Mouse (Mus musculus) thymus, adult 2 months (tissue): ENCODE data around the gene Keap1. TPM values are rescaled to one million over a fixed set of nuclear protein-coding genes. Genes with fewer than 3 reads are reported as not detected.

ENCODE experiments used
- DNase-seq: peaks from one replicate; pipeline ENCODE4 v3.0.0; 2021
- H3K27ac ChIP-seq: fragments of 200-500 bp; 2 replicates; pipeline ENCODE4 v1.5.1; 2012; ENCODE audit warnings: low read length, control low read depth; ENCODE audit not compliant: control insufficient read depth, insufficient read depth
- H3K27me3 ChIP-seq: fragments of 200-500 bp; 2 replicates; pipeline ENCODE4 v1.6.1; 2012; ENCODE audit warnings: mild to moderate bottlenecking, low read length, moderate library complexity, mixed read lengths; ENCODE audit not compliant: control insufficient read depth, insufficient read depth
- H3K36me3 ChIP-seq: fragments of 200-500 bp; 2 replicates; pipeline ENCODE4 v1.6.1; 2012; ENCODE audit warnings: mild to moderate bottlenecking, low read length, moderate library complexity; ENCODE audit not compliant: control insufficient read depth, insufficient read depth
- H3K4me1 ChIP-seq: fragments of 200-500 bp; replicated peaks from 2 replicates; pipeline ENCODE4 v1.6.1; 2012; ENCODE audit warnings: low read length; ENCODE audit not compliant: control insufficient read depth, insufficient read depth
- H3K4me3 ChIP-seq: fragments of 200-500 bp; 2 replicates; pipeline ENCODE4 v1.5.1; 2012; ENCODE audit warnings: mild to moderate bottlenecking, low read length, control low read depth, moderate library complexity; ENCODE audit not compliant: control insufficient read depth, insufficient read depth
- CTCF ChIP-seq: fragments of 200-500 bp; IDR thresholded peaks from 2 replicates; pipeline ENCODE4 v1.5.1; 2012; ENCODE audit warnings: mild to moderate bottlenecking, control low read depth, low read length, moderate library complexity, borderline replicate concordance; ENCODE audit not compliant: control insufficient read depth, poor library complexity, insufficient read depth; ENCODE audit errors: extremely low read depth
- POLR2A ChIP-seq: fragments of 200-500 bp; IDR thresholded peaks from 2 replicates; pipeline ENCODE4 v1.6.1; 2012; ENCODE audit warnings: mild to moderate bottlenecking, low read length, control low read depth, moderate library complexity; ENCODE audit not compliant: control insufficient read depth, poor library complexity, insufficient read depth; ENCODE audit errors: extremely low read depth
- WGBS: fragments of 180-500 bp; shearing (Covaris S2); methylation state at CpG from one replicate; pipeline ENCODE4 v1.1.7; 2018; 5-methylcytosine and 5-hydroxymethylcytosine counted together
- polyA plus RNA-seq: library from polyadenylated mRNA; depleted of rRNA; stranded (reverse); fragments of >200 nt; gene quantifications from 2 replicates; pipeline ENCODE4 v1.2.3, GENCODE M21; 2012

Keap1 gene
- polyA plus RNA-seq, 1 experiment, result 115 TPM

- Histone ChIP-seq H3K36me3 (peaks cover 69% of the 10 kb centered on the region), H3K4me3 (no peak overlapping the region), H3K27ac (no peak overlapping the region), H3K27me3 (no peaks in the 10 kb centered on the region), H3K4me1 (no peaks in the 10 kb centered on the region)
- no peak for DNase-seq
- WGBS, result 98% methylated on average over 5 of the region's 5 CpGs
- TF ChIP-seq CTCF (no peak), POLR2A (no peak)
Measured at GRCm38 (mm10) chr9:21277776-21278175, 38.6 kb upstream of the Keap1 start.

- peaks cover 71% of the 10 kb centered on the region for H3K36me3 ChIP-seq
- no peak for DNase-seq
- TF ChIP-seq CTCF, result no peak
- no peak for TF ChIP-seq POLR2A
- WGBS, result 92% methylated on average over 8 of the region's 8 CpGs
- H3K4me1 ChIP-seq, result no peaks in the 10 kb centered on the region
- no peak overlapping the region for H3K27ac ChIP-seq
- H3K27me3 ChIP-seq, result no peaks in the 10 kb centered on the region
- no peak overlapping the region for H3K4me3 ChIP-seq
Measured at GRCm38 (mm10) chr9:21276307-21276706, 37.1 kb upstream of the Keap1 start.

GRCm38 (mm10) chr9:21275727-21276126 lies 36.6 kb upstream of the Keap1 start:
- no peak overlapping the region for H3K4me3 ChIP-seq
- H3K4me1 ChIP-seq, result no peaks in the 10 kb centered on the region
- TF ChIP-seq POLR2A, result no peak
- no peak for TF ChIP-seq CTCF
- 93% methylated on average over 12 of the region's 12 CpGs for WGBS
- no peak overlapping the region for H3K27ac ChIP-seq
- H3K27me3 ChIP-seq, result no peaks in the 10 kb centered on the region
- H3K36me3 ChIP-seq, result peaks cover 72% of the 10 kb centered on the region
- no peak for DNase-seq

GRCm38 (mm10) chr9:21275013-21275710 lies 36.0 kb upstream of the Keap1 start:
- no peaks in the 10 kb centered on the region for H3K4me1 ChIP-seq
- H3K27ac ChIP-seq, result no peak overlapping the region
- WGBS, result 86% methylated on average over 7 of the region's 7 CpGs

GRCm38 (mm10) chr9:21274336-21274735 lies 35.2 kb upstream of the Keap1 start:
- H3K4me1 ChIP-seq, result no peaks in the 10 kb centered on the region
- WGBS, result 98% methylated on average over 3 of the region's 3 CpGs
- peaks cover 73% of the 10 kb centered on the region for H3K36me3 ChIP-seq
- no peaks in the 10 kb centered on the region for H3K27me3 ChIP-seq
- no peak for TF ChIP-seq CTCF
- TF ChIP-seq POLR2A, result no peak
- H3K27ac ChIP-seq, result no peak overlapping the region
- DNase-seq, result no peak
- H3K4me3 ChIP-seq, result no peak overlapping the region

More at GRCm38 (mm10) chr9:21275013-21275710, 36.0 kb upstream of the Keap1 start:
- Histone ChIP-seq H3K36me3 (peaks cover 78% of the 10 kb centered on the region), H3K4me3 (no peak overlapping the region), H3K27me3 (no peaks in the 10 kb centered on the region)
- DNase-seq, result no peak
- no peak for TF ChIP-seq POLR2A
- no peak for TF ChIP-seq CTCF

- WGBS, result 93% methylated on average over 7 of the region's 7 CpGs
- no peaks in the 10 kb centered on the region for H3K27me3 ChIP-seq
- H3K4me3 ChIP-seq, result no peak overlapping the region
- no peaks in the 10 kb centered on the region for H3K4me1 ChIP-seq
- TF ChIP-seq POLR2A (no peak), CTCF (no peak)
- no peak for DNase-seq
- peaks cover 74% of the 10 kb centered on the region for H3K36me3 ChIP-seq
- no peak overlapping the region for H3K27ac ChIP-seq
Measured at GRCm38 (mm10) chr9:21273520-21274228, 34.5 kb upstream of the Keap1 start.
